Mouse (Mus musculus): Measurements from ENCODE around the gene Zfp341.

DNA sequence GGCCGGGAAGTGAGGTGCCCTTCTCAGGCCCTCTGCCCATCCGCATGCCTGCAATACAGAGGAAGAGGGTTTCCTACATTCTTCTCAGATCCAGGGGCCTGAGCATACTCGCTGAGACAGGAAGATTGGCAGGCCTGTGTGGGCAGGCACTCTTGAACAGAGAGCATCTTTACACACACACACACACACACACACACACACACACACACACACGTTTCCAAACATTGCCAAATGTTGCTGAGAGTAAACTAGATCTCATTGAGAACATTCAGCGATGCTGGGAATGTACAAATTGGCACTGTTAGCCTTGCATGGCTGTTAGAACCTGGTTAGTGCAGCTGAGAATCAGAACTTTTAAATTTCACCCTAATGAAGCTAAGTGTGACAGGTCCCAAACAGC, 17.4 kb downstream of the Zfp341 start:
- TF ChIP-seq CTCF (IDR thresholded peaks at IDR 0.05; ENCODE audit: low read depth, low read length) (no peak), TAL1 (conservative IDR thresholded peaks at IDR 0.05; ENCODE audit: low read depth, low read length) (no peak), POLR2AphosphoS5 (IDR thresholded peaks at IDR 0.05; ENCODE audit: insufficient replicate concordance, low read depth, low read length) (no peak), GATA2 (IDR thresholded peaks at IDR 0.05; ENCODE audit: borderline replicate concordance, low read depth, low read length) (no peak), GATA1 (IDR thresholded peaks at IDR 0.05; ENCODE audit: borderline replicate concordance, low read length) (no peak)

Data from G1E (cell line).